8 mouse cellular contexts compared by ENCODE assay signal in the genomic region with DNA sequence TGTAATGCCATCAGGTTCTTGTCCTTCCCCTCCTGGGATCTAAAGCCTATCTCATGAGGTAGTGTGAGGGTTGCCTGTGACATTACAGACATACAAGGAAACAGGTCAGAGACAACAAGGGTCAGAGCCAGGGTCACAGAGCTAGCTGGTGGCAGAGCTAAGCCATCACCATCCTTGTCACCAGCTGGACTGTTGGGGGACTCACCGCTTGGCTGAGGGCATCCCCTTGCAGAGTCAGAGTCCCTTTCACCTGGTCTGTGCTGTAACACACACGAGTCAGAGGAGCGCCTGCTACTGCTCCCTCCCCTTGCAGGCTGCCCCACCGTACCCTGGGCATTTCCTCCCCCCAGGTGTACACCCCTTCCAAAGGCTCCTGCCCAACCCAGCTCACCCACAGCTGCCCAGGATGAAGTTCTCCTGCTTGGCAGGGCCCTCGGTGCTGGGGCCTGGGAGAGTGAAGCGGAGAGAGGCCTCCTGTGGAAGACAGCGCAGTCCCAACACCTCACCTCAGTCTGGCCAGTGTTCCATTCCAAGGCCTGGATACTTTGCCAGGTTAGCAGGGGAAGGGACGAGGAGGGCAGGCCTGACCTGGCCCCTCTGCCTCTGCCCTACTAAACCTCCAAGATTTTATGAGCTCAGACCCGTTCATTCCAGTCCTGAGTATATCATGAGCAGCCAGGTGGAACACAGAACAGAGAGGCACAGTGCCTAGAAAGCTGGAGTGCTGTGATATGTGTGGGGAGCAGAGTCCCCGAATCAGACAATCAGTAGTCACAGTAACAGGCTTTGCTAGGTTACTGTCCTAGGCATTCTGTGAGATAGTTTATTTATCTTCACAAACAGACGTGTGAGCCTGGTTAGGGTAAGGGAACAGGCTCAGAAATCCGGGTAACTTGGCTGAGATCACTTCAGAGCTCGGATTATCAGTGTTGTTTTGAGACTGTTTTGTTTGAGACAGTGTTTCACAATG. TPM values are rescaled to one million over a fixed set of nuclear protein-coding genes. Genes with fewer than 3 reads are reported as not detected.
DNase-seq lines count a peak whose midpoint lies in the region; ATAC-seq and TF ChIP-seq lines count a peak whose summit lies in the region.

No protein-coding gene starts in this region.

- no peaks in the 10 kb centered on the region for H3K9me3 ChIP-seq in forebrain, embryonic 15.5 days
- no peaks in the 10 kb centered on the region for H3K9me3 ChIP-seq in neural tube, embryonic 13.5 days

- DNase-seq in layer of hippocampus, adult 2 months (ENCODE audit: low spot score in 2 of 2), result peak in 1 of 2 experiments; percentile 25
- no peak for DNase-seq in layer of hippocampus, postnatal 36 days
- DNase-seq in brain, embryonic 14.5 days (ENCODE audit: low read depth), result peak; percentile 7
- DNase-seq in layer of hippocampus, postnatal 14 days (ENCODE audit: low spot score in 2 of 2), result peak; percentile 21 to 50
- no peak for DNase-seq in urinary bladder, postnatal 10 days (ENCODE audit: low spot score)
- DNase-seq in ovary, postnatal 36 days (ENCODE audit: low spot score), result no peak

- peak overlapping the region; percentile 67 for H3K4me2 ChIP-seq in forebrain, embryonic 15.5 days (replicated peaks)
- peak overlapping the region; percentile 59 for H3K4me2 ChIP-seq in neural tube, embryonic 13.5 days

- no peaks in the 10 kb centered on the region for H3K27me3 ChIP-seq in forebrain, embryonic 15.5 days
- H3K27me3 ChIP-seq in neural tube, embryonic 13.5 days, result no peaks in the 10 kb centered on the region

- H3K4me1 ChIP-seq in forebrain, embryonic 15.5 days, result peaks cover 11% of the 10 kb centered on the region
- H3K4me1 ChIP-seq in neural tube, embryonic 13.5 days (replicated peaks), result peaks cover 22% of the 10 kb centered on the region

- TF ChIP-seq CTCF in layer of hippocampus, adult 2 months (conservative IDR thresholded peaks at IDR 0.05), result no peak
- TF ChIP-seq CTCF in brain, embryonic 14.5 days (IDR thresholded peaks at IDR 0.05; ENCODE audit: borderline replicate concordance, extremely low read depth, insufficient read depth, insufficient read length), result no peak

- peak overlapping the region; percentile 71 for H3K9ac ChIP-seq in forebrain, embryonic 15.5 days (replicated peaks)
- peak overlapping the region; percentile 71 for H3K9ac ChIP-seq in neural tube, embryonic 13.5 days

- peaks cover 29% of the 10 kb centered on the region for H3K36me3 ChIP-seq in forebrain, embryonic 15.5 days
- peaks cover 56% of the 10 kb centered on the region for H3K36me3 ChIP-seq in neural tube, embryonic 13.5 days

- ATAC-seq in forebrain, embryonic 15.5 days (replicated peaks), result no peak
- ATAC-seq in neural tube, embryonic 13.5 days (ENCODE audit: low read depth), result no peak

- H3K27ac ChIP-seq in layer of hippocampus, adult 2 months, result peak overlapping the region; percentile 95
- H3K27ac ChIP-seq in forebrain, embryonic 15.5 days (replicated peaks), result peak overlapping the region; percentile 77; the same call in 1 of the 2 replicates
- peak overlapping the region; percentile 80 for H3K27ac ChIP-seq in neural tube, embryonic 13.5 days (replicated peaks)

- peak overlapping the region; percentile 93 for H3K4me3 ChIP-seq in layer of hippocampus, adult 2 months
- H3K4me3 ChIP-seq in forebrain, embryonic 15.5 days, result peak overlapping the region; percentile 60
- peak overlapping the region; percentile 56 for H3K4me3 ChIP-seq in neural tube, embryonic 13.5 days

- WGBS in forebrain, embryonic 15.5 days, result 50% methylated on average over 13 of the region's 13 CpGs
- 54% methylated on average over 13 of the region's 13 CpGs for WGBS in neural tube, embryonic 13.5 days

- TF ChIP-seq POLR2A in brain, embryonic 14.5 days (IDR thresholded peaks at IDR 0.05; ENCODE audit: borderline replicate concordance, extremely low read depth, insufficient read depth, insufficient read length, poor library complexity, severe bottlenecking), result no peak

RNA-seq across cellular contexts. Expression of gene Rogdi, which starts 1.0 kb away (rescaled TPM):
- total RNA-seq in layer of hippocampus, adult 2 months (2021), result 100 to 1,000 TPM; 394 to 420 TPM
- total RNA-seq in layer of hippocampus, postnatal 36 days (2021), result 100 to 1,000 TPM; 362 to 395 TPM
- polyA plus RNA-seq in brain, embryonic 14.5 days (2012; rRNA removed), result 149 and 158 TPM in 2 replicates
- polyA plus RNA-seq in forebrain, embryonic 15.5 days (2015; fragmentation: Nextera tagmentation; extraction: Ambion mirVana), result 91.4 and 99.8 TPM in 2 replicates
- 100 to 1,000 TPM; 280 to 286 TPM for total RNA-seq in layer of hippocampus, postnatal 14 days (2021)
- polyA plus RNA-seq in neural tube, embryonic 13.5 days (2015; fragmentation: Nextera tagmentation; extraction: Ambion mirVana), result 157 and 171 TPM in 2 replicates

RNA-seq across cellular contexts. Expression of gene Smim22, which starts 5.2 kb away (rescaled TPM):
- not detected for total RNA-seq in layer of hippocampus, adult 2 months (2021)
- not detected for total RNA-seq in layer of hippocampus, postnatal 36 days (2021)
- 1.6 and 3.4 TPM in 2 replicates for polyA plus RNA-seq in brain, embryonic 14.5 days (2012; rRNA removed)
- polyA plus RNA-seq in forebrain, embryonic 15.5 days (2015; fragmentation: Nextera tagmentation; extraction: Ambion mirVana), result 1.0 and 1.1 TPM in 2 replicates
- total RNA-seq in layer of hippocampus, postnatal 14 days (2021), result not detected
- 2.5 TPM in 1 of 2 replicates, not detected in the other for polyA plus RNA-seq in neural tube, embryonic 13.5 days (2015; fragmentation: Nextera tagmentation; extraction: Ambion mirVana)

RNA-seq across cellular contexts. Expression of gene Sept12, which starts 14.7 kb away (rescaled TPM):
- not detected for total RNA-seq in layer of hippocampus, adult 2 months (2021)
- not detected for total RNA-seq in layer of hippocampus, postnatal 36 days (2021)
- polyA plus RNA-seq in brain, embryonic 14.5 days (2012; rRNA removed), result not detected in 2 replicates
- polyA plus RNA-seq in forebrain, embryonic 15.5 days (2015; fragmentation: Nextera tagmentation; extraction: Ambion mirVana), result not detected in 2 replicates
- not detected for total RNA-seq in layer of hippocampus, postnatal 14 days (2021)
- polyA plus RNA-seq in neural tube, embryonic 13.5 days (2015; fragmentation: Nextera tagmentation; extraction: Ambion mirVana), result not detected in 2 replicates

RNA-seq across cellular contexts. Expression of gene Glyr1, which starts 37.3 kb away (rescaled TPM):
- 100 to 1,000 TPM; 144 TPM for total RNA-seq in layer of hippocampus, adult 2 months (2021)
- 100 to 1,000 TPM; 139 TPM for total RNA-seq in layer of hippocampus, postnatal 36 days (2021)
- 169 and 172 TPM in 2 replicates for polyA plus RNA-seq in brain, embryonic 14.5 days (2012; rRNA removed)
- polyA plus RNA-seq in forebrain, embryonic 15.5 days (2015; fragmentation: Nextera tagmentation; extraction: Ambion mirVana), result 192 and 196 TPM in 2 replicates
- 100 to 1,000 TPM; 132 to 134 TPM for total RNA-seq in layer of hippocampus, postnatal 14 days (2021)
- 193 and 194 TPM in 2 replicates for polyA plus RNA-seq in neural tube, embryonic 13.5 days (2015; fragmentation: Nextera tagmentation; extraction: Ambion mirVana)

RNA-seq across cellular contexts. Expression of gene Ubn1, which starts 37.5 kb away (rescaled TPM):
- 10 to 100 TPM; 43.6 to 44.2 TPM for total RNA-seq in layer of hippocampus, adult 2 months (2021)
- total RNA-seq in layer of hippocampus, postnatal 36 days (2021), result 10 to 100 TPM; 42.9 to 45.0 TPM
- polyA plus RNA-seq in brain, embryonic 14.5 days (2012; rRNA removed), result 35.0 and 37.6 TPM in 2 replicates
- polyA plus RNA-seq in forebrain, embryonic 15.5 days (2015; fragmentation: Nextera tagmentation; extraction: Ambion mirVana), result 17.8 and 18.3 TPM in 2 replicates
- total RNA-seq in layer of hippocampus, postnatal 14 days (2021), result 10 to 100 TPM; 40.1 to 40.6 TPM
- 16.0 and 16.6 TPM in 2 replicates for polyA plus RNA-seq in neural tube, embryonic 13.5 days (2015; fragmentation: Nextera tagmentation; extraction: Ambion mirVana)

Comparison
In these comparisons a context has a peak if more than half of its experiments do, and no peak if none do; other contexts are left out.
1. DNase-seq: peak in brain, embryonic 14.5 days (single experiment) and layer of hippocampus, postnatal 14 days (2 of 2); none in layer of hippocampus, postnatal 36 days (0 of 2), urinary bladder, postnatal 10 days (single experiment) and ovary, postnatal 36 days (single experiment).
2. Peak in every context shown above with its lines, with median percentiles within 50 percentile points of each other: H3K27ac ChIP-seq and H3K4me3 ChIP-seq.